Mouse (Mus musculus) liver, postnatal 0 days (tissue): ENCODE measurements at regions not wholly inside any gene's neighbourhood (a gene's known extent, or its start where the extent isn't known, plus 50 kb on each side); places are given as distances from the start of the nearest gene placed in this dataset.

Experiments
- ATAC-seq: fragments of 200-750 bp; cut with Nextera tagmentation; 2 replicates; pipeline ENCODE4 v1.8.0; 2017; ENCODE audit warnings: mild to moderate bottlenecking, moderate library complexity
- DNase-seq: peaks from one replicate; pipeline ENCODE4 v3.0.0-alpha.2; 2016
- H3K27ac ChIP-seq: fragments of 300-500 bp; sonication (generic); 2 replicates; pipeline ENCODE4 v1.5.1; 2014; ENCODE audit warnings: antibody characterized with exemption, moderate library complexity, mild to moderate bottlenecking, low read depth
- H3K27me3 ChIP-seq: fragments of 300-500 bp; sonication (generic); 2 replicates; pipeline ENCODE4 v1.6.1; 2014; ENCODE audit warnings: low read length, control low read depth, mixed read lengths; ENCODE audit not compliant: insufficient read depth
- H3K36me3 ChIP-seq: fragments of 300-500 bp; sonication (generic); replicated peaks from 2 replicates; pipeline ENCODE4 v1.6.1; 2014; ENCODE audit warnings: mild to moderate bottlenecking, control low read depth, low read length, moderate library complexity, mixed read lengths; ENCODE audit not compliant: insufficient read depth
- H3K4me1 ChIP-seq: fragments of 300-500 bp; sonication (generic); 2 replicates; pipeline ENCODE4 v1.6.1; 2014; ENCODE audit warnings: antibody characterized with exemption, mild to moderate bottlenecking, control low read depth; ENCODE audit not compliant: insufficient read depth
- H3K4me2 ChIP-seq: fragments of 300-500 bp; sonication (generic); 2 replicates; pipeline ENCODE4 v1.6.1; 2014; ENCODE audit warnings: low read depth, mild to moderate bottlenecking, low read length, moderate library complexity, mixed read lengths
- H3K4me3 ChIP-seq: fragments of 300-500 bp; sonication (generic); 2 replicates; pipeline ENCODE4 v1.5.1; 2014; ENCODE audit warnings: low read depth, low read length
- H3K9ac ChIP-seq: fragments of 300-500 bp; sonication (generic); replicated peaks from 2 replicates; pipeline ENCODE4 v1.6.1; 2014; ENCODE audit warnings: mild to moderate bottlenecking, moderate library complexity
- H3K9me3 ChIP-seq: fragments of 300-500 bp; sonication (generic); 2 replicates; pipeline ENCODE4 v1.6.1; 2016; ENCODE audit warnings: mild to moderate bottlenecking, control low read depth, low read length, mixed read lengths
- CTCF ChIP-seq: sonication (generic); IDR thresholded peaks from 2 replicates; pipeline ENCODE4 v1.5.1; 2016; ENCODE audit warnings: antibody characterized with exemption, low read depth
- EP300 ChIP-seq: IDR thresholded peaks from 2 replicates; pipeline ENCODE4 v1.6.1; 2016; ENCODE audit warnings: antibody characterized with exemption, low read depth, mild to moderate bottlenecking
- WGBS: fragments of 180-500 bp; shearing (Covaris S2); extraction: QIAGEN DNeasy Blood & Tissue Kit; methylation state at CpG from one replicate; pipeline ENCODE4 v1.1.7; 2014; ENCODE audit not compliant: insufficient replicate concordance; 5-methylcytosine and 5-hydroxymethylcytosine counted together

DNA sequence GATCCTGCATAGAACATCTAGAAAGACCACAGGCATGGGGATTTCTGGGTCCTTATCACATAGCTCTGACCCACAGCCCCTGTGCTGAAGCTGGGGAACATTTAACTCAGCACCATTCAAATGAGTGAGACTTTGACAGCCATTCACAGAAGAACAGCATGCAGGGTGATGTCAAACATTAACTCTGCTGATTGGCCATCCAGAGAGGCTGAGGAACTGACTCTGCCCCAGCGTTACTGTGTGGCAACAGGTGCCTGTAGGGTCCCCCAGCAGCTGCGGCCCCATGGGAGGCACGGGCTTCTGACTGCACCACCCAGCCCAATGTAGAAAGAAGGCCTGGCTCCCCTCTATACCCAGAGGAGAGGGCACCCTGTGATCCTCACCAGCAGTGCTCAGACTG is 73.3 kb upstream of the Syt13 start:
- 23% methylated on average over 3 of the region's 3 CpGs for WGBS
- H3K27ac ChIP-seq, result no peak overlapping the region
- no peak for TF ChIP-seq CTCF
- no peak for TF ChIP-seq EP300
- no peak overlapping the region for H3K4me3 ChIP-seq
- no peaks in the 10 kb centered on the region for H3K27me3 ChIP-seq
- peak; percentile 37 for DNase-seq
- H3K4me1 ChIP-seq, result no peaks in the 10 kb centered on the region
- ATAC-seq, result peak; percentile 27; the same call in 1 of the 2 replicates
- no peaks in the 10 kb centered on the region for H3K9me3 ChIP-seq
- no peak overlapping the region for H3K4me2 ChIP-seq
- H3K36me3 ChIP-seq, result no peaks in the 10 kb centered on the region
- no peak overlapping the region for H3K9ac ChIP-seq

DNA sequence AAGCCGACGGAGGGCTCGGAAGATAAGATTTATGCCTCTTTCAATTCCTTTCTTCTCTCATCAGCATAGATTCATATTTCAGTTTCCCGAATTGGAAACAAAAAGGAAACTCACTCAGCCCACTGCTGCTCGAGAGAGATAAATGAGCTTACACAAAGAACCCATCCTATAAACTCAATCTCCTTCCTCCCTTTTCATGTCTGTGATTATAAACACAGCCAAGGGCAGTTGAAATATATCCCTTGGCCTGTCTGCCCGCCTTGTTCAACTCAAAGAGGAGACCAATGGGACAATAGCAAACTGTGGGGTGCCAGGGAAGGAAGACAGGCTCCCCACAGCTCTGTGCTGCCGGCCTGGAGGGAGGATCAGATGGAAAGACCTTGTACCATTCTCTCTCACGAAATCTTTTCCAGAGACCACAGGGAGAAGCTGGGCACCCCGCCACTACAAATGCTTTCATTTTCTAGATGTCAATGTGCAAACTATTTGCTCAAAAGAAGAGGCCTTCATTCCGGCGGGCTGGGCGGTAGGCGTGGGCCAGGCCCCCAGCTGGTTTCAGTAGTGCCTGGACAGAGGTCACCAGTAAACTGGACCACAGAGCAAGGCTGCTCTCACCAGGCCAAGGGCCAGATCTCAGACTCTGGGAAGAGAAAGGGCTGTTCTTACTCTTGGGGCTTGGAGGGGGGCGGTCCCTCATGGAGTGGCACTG is 69.7 kb upstream of the Syt13 start:
- no peak; the same call in 1 of the 2 replicates for ATAC-seq
- 56% methylated on average over 14 of the region's 14 CpGs for WGBS

DNA sequence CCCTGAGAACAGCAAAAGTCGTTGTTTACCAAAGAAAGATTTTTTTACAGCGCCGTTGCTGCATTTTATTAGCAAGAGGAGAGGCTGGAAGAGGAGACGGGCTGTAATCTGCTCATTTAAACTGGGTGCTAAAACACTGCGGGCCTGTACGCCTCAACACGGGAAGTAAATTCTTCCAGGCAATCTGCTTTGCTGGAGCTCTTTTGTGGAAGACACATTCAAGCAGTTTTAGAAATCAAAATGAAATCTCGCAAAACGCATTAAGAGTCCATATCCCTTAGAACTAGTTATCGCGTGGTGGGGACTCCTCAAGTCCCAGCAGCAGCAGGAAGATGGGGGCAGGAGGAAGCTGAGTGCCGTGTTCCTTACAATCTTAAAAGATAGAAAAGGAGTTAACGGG is 65.9 kb upstream of the Syt13 start:
- H3K4me1 ChIP-seq, result no peaks in the 10 kb centered on the region
- H3K4me2 ChIP-seq, result no peak overlapping the region
- TF ChIP-seq EP300, result no peak
- no peak for TF ChIP-seq CTCF
- H3K9ac ChIP-seq, result no peak overlapping the region
- no peaks in the 10 kb centered on the region for H3K36me3 ChIP-seq
- H3K27me3 ChIP-seq, result no peaks in the 10 kb centered on the region
- H3K9me3 ChIP-seq, result no peaks in the 10 kb centered on the region
- DNase-seq (no peak), ATAC-seq (no peak)
- H3K4me3 ChIP-seq, result no peak overlapping the region
- WGBS, result 72% methylated on average over 13 of the region's 13 CpGs
- no peak overlapping the region for H3K27ac ChIP-seq

More for the DNA sequence above, 69.7 kb upstream of the Syt13 start:
- no peaks in the 10 kb centered on the region for H3K27me3 ChIP-seq
- H3K9me3 ChIP-seq, result no peaks in the 10 kb centered on the region
- H3K4me3 ChIP-seq, result no peak overlapping the region
- H3K27ac ChIP-seq, result no peak overlapping the region
- H3K4me1 ChIP-seq, result no peaks in the 10 kb centered on the region
- TF ChIP-seq EP300, result no peak
- no peak for TF ChIP-seq CTCF
- peak; percentile 30 for DNase-seq
- no peaks in the 10 kb centered on the region for H3K36me3 ChIP-seq
- no peak overlapping the region for H3K9ac ChIP-seq
- H3K4me2 ChIP-seq, result no peak overlapping the region

GRCm38 (mm10) chr2:92851336-92851735 is 63.6 kb upstream of the Syt13 start:
- Histone ChIP-seq H3K9ac (no peak overlapping the region), H3K4me2 (no peak overlapping the region), H3K27ac (no peak overlapping the region), H3K27me3 (no peaks in the 10 kb centered on the region), H3K4me3 (no peak overlapping the region), H3K4me1 (no peaks in the 10 kb centered on the region), H3K36me3 (no peaks in the 10 kb centered on the region), H3K9me3 (no peaks in the 10 kb centered on the region)
- ATAC-seq, result no peak
- DNase-seq, result no peak
- TF ChIP-seq EP300 (no peak), CTCF (no peak)
- WGBS, result 61% methylated on average over 5 of the region's 5 CpGs

DNA sequence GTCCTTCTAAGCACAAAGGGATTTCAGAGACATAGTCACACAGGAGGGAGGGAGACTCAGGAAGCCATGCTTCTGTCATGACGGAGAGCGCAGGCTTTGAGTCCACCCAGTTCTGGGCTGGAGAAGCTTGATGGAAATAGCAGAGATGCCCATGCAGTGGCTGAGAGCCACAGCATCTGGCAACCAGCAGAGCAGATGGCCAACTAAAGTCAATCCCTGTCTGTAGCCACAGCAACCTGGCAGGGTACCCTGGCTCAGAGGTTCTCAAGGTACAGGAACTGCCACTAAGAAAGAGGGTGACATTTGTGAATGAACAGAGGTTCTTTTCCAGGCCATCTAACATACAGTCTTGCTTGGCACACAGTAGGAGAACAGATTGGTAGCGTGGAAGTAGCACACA is 61.7 kb upstream of the Syt13 start:
- no peak for TF ChIP-seq EP300
- no peaks in the 10 kb centered on the region for H3K27me3 ChIP-seq
- no peak overlapping the region for H3K9ac ChIP-seq
- no peak overlapping the region for H3K4me2 ChIP-seq
- no peaks in the 10 kb centered on the region for H3K9me3 ChIP-seq
- H3K4me3 ChIP-seq, result no peak overlapping the region
- ATAC-seq (no peak), DNase-seq (no peak)
- no peak overlapping the region for H3K27ac ChIP-seq
- H3K36me3 ChIP-seq, result no peaks in the 10 kb centered on the region
- WGBS, result 72% methylated on average over 3 of the region's 3 CpGs
- H3K4me1 ChIP-seq, result no peaks in the 10 kb centered on the region

DNA sequence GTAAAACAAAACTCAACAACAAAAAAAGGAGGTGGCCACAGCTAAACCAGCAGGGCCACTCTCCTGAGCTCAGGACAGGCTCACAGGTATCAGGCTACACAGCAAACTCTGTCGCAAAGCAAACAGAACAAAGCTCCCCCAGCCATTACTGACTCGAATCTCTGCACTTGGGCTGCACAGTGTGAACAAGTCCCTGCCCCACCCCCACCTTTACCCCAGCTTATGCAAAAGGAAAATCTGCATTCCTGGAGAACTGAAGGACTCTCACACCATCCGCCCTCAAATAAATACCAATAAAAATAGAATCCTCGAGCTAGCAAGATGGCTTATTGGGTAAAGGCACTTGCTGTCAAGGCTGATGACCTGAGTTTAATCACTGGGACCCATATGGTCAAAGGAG is 60.6 kb upstream of the Syt13 start:
- TF ChIP-seq EP300, result no peak
- no peak for TF ChIP-seq CTCF
- H3K9me3 ChIP-seq, result no peaks in the 10 kb centered on the region
- H3K4me2 ChIP-seq, result no peak overlapping the region
- no peaks in the 10 kb centered on the region for H3K4me1 ChIP-seq
- no peaks in the 10 kb centered on the region for H3K36me3 ChIP-seq
- no peak overlapping the region for H3K4me3 ChIP-seq
- DNase-seq (no peak), ATAC-seq (no peak)
- no peak overlapping the region for H3K27ac ChIP-seq
- WGBS, result 44% methylated on average over 4 of the region's 4 CpGs
- H3K9ac ChIP-seq, result no peak overlapping the region
- no peaks in the 10 kb centered on the region for H3K27me3 ChIP-seq

DNA sequence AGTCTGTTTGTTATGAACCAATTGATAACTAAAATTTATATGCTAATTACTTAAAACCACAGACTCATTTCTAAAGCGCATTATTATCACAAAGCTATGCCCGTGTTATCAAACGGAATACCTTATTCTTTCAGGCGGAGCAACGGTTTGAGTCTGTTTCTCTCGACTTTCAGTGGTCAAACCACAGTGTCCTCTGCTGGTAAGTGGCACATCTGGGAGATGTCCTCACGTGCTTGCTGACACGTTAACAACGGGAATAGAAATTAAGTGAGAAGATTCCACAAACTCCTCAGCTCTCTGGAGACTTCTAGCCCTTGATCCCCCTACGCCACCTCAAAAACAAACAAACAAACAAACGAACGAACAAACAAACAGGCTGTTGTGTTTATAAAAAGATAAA is 58.9 kb upstream of the Syt13 start:
- Histone ChIP-seq H3K9me3 (no peaks in the 10 kb centered on the region), H3K27ac (no peak overlapping the region), H3K4me3 (no peak overlapping the region), H3K4me1 (no peaks in the 10 kb centered on the region), H3K36me3 (no peaks in the 10 kb centered on the region), H3K9ac (no peak overlapping the region), H3K27me3 (no peaks in the 10 kb centered on the region), H3K4me2 (no peak overlapping the region)
- no peak for ATAC-seq
- no peak for DNase-seq
- TF ChIP-seq EP300, result no peak
- TF ChIP-seq CTCF, result no peak
- WGBS, result 63% methylated on average over 12 of the region's 12 CpGs
